Mouse (Mus musculus) gastrocnemius, adult 18-20 months (tissue): ENCODE measurements around the gene Gm3278. TPM values are rescaled to one million over a fixed set of nuclear protein-coding genes. Genes with fewer than 3 reads are reported as not detected.
"Not testable (repeated sequence)": the region's sequence is repeated elsewhere in the genome, so short reads cannot be mapped to it uniquely, and the experiment has no call there.

Source experiments
- DNase-seq: peaks from one replicate; pipeline ENCODE4 v3.0.0; 2021; ENCODE audit warnings: low spot score
- long read RNA-seq, 2 experiments: library from polyadenylated mRNA; stranded (forward); transcript quantifications; one replicate each; pipeline ENCODE4 v2.0.0; 2021
- total RNA-seq, 2 experiments: library from RNA; stranded (reverse); gene quantifications; 2 replicates each; pipeline ENCODE4 v1.2.3; 2021

The Gm3278 gene
- not detected for total RNA-seq
- long read RNA-seq, experiment 1: 0 reads
- long read RNA-seq, experiment 2: 0 reads

GRCm38 (mm10) chr14:4892116-4892515, at the start of gene Gm3278:
Gm3278 (plus strand) TSS chr14:4892416.
- DNase-seq: not testable (repeated sequence)

- not testable (repeated sequence) for DNase-seq
Observed at GRCm38 (mm10) chr14:4855299-4855980, 36.8 kb upstream of the Gm3278 start, which contains the start of gene Gm3264. Gm3264 (plus strand) TSS chr14:4855576.

Other genes starting within 250 kb of the Gm3278 start
- gene Gm3239, start 228.2 kb upstream of the Gm3278 start, total RNA-seq: not detected
- gene Gm7876, start 183.2 kb upstream of the Gm3278 start, total RNA-seq: not detected
- gene Gm3252, start 165.6 kb upstream of the Gm3278 start, total RNA-seq: under 1 TPM in 1 of 2 experiments, not detected in 1; 0.12 TPM
- not detected for gene Gm9602, start 116.1 kb upstream of the Gm3278 start, total RNA-seq
- not detected for gene Gm3269, start 54.3 kb upstream of the Gm3278 start, total RNA-seq
- gene Gm3264, start 36.8 kb upstream of the Gm3278 start, total RNA-seq: not detected
- gene Gm8297, start 91.5 kb downstream of the Gm3278 start, total RNA-seq: under 1 TPM in 1 of 2 experiments, not detected in 1; 0.50 TPM
- not detected for gene Gm3298, start 123.5 kb downstream of the Gm3278 start, total RNA-seq
- gene 4930555G01Rik, start 158.2 kb downstream of the Gm3278 start, total RNA-seq: not detected
- gene Gm8281, start 178.6 kb downstream of the Gm3278 start, total RNA-seq: not detected
- gene Gm8279, start 239.1 kb downstream of the Gm3278 start, total RNA-seq: not detected